Comparison of ENCODE assay signal across 18 mouse cellular contexts in genomic region chr1:152846856-152847255, GRCm38 (mm10).
"Had no signal": no experiment of that assay in that cellular context is flagged by ENCODE, and none has a peak within 500 bp of the region (broad histone marks: within the 10 kb centered on the region; RNA-seq: fewer than 3 reads in every experiment).

No protein-coding gene starts in this region.

- DNase-seq: liver, postnatal 0 days; lung, adult 2 months; lung, postnatal 14 days; lung, postnatal 36 days; right cerebral cortex, postnatal 14 days; right cerebral cortex, postnatal 4 days; spleen, adult 18-20 months; thymus, adult 18-20 months; thymus, postnatal 25 days; thymus, postnatal 4 days had no signal

- H3K4me2 ChIP-seq: lung, embryonic 15.5 days; midbrain, embryonic 11.5 days; midbrain, embryonic 13.5 days; midbrain, embryonic 15.5 days; neural tube, embryonic 12.5 days had no signal

- H3K4me3 ChIP-seq: lung, embryonic 15.5 days; megakaryocyte, embryonic 14.5 days; midbrain, embryonic 13.5 days; midbrain, embryonic 15.5 days; neural tube, embryonic 12.5 days had no signal

- H3K9me3 ChIP-seq: lung, embryonic 15.5 days; megakaryocyte, embryonic 14.5 days; midbrain, embryonic 13.5 days; midbrain, embryonic 15.5 days; neural tube, embryonic 12.5 days had no signal

- H3K27me3 ChIP-seq: lung, embryonic 15.5 days; megakaryocyte, embryonic 14.5 days; midbrain, embryonic 13.5 days; midbrain, embryonic 15.5 days; neural tube, embryonic 12.5 days had no signal

- H3K9ac ChIP-seq: liver, postnatal 0 days; lung, embryonic 15.5 days; midbrain, embryonic 13.5 days; midbrain, embryonic 15.5 days; neural tube, embryonic 12.5 days had no signal

- ATAC-seq: liver, postnatal 0 days; lung, postnatal 0 days; midbrain, embryonic 13.5 days; midbrain, embryonic 15.5 days had no signal

- H3K27ac ChIP-seq: lung, embryonic 15.5 days; macrophage; midbrain, embryonic 13.5 days; midbrain, embryonic 15.5 days; neural tube, embryonic 12.5 days had no signal

- H3K4me1 ChIP-seq: lung, embryonic 15.5 days; midbrain, embryonic 13.5 days; midbrain, embryonic 15.5 days; neural tube, embryonic 12.5 days had no signal
